Mouse (Mus musculus): ENCODE data around the gene Tlnrd1. TPM values are rescaled to one million over a fixed set of nuclear protein-coding genes. Genes with fewer than 3 reads are reported as not detected.

Gene Tlnrd1
- polyA plus RNA-seq, 1 experiment from 2014 or later: 5.8 TPM

Other genes starting within 250 kb of the Tlnrd1 start
- 4.3 and 4.9 TPM in 2 replicates for gene Il16, start 138.6 kb downstream of the Tlnrd1 start, polyA plus RNA-seq (2015; fragmentation: Nextera tagmentation; extraction: Ambion mirVana)
- 0.13 TPM in 1 of 2 replicates, not detected in the other for gene Cfap161, start 89.4 kb downstream of the Tlnrd1 start, polyA plus RNA-seq (2015; fragmentation: Nextera tagmentation; extraction: Ambion mirVana)
- gene Mesd, start 161 bp upstream of the Tlnrd1 start, polyA plus RNA-seq (2015; fragmentation: Nextera tagmentation; extraction: Ambion mirVana): 73.1 and 83.0 TPM in 2 replicates
- 0.28 and 0.40 TPM in 2 replicates for gene Cemip, start 202.2 kb upstream of the Tlnrd1 start, polyA plus RNA-seq (2015; fragmentation: Nextera tagmentation; extraction: Ambion mirVana)